Mouse (Mus musculus): Measurements from ENCODE around the gene Enox1.

The Enox1 gene

GRCm38 (mm10) chr14:77197414-77197915 is 40.9 kb downstream of the Enox1 start:
- no peak for DNase-seq

DNA sequence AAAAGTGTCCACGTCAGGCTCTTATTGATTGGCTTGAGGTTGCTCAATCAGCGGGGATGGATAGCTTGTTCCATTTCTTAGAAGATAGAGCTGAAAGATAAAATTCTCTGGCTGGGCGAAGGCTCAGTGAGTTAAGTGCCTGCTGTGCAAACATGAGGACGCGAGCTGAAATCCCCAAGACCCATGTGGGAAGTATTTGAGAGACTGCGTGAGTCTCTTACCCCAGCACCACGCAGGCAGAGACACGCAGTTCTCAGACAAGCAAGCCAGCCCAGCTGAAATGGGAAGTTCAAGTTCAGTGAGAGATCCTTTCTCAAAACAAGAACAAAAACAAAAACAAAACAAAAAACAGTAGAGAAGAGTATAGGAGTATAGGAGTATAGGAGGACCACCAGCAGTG is 54.3 kb downstream of the Enox1 start:
- DNase-seq, result no peak

- DNase-seq, result no peak
Observed at GRCm38 (mm10) chr14:77213210-77213609, 56.6 kb downstream of the Enox1 start.

GRCm38 (mm10) chr14:77214848-77215247 is 58.3 kb downstream of the Enox1 start:
- no peak for DNase-seq

DNA sequence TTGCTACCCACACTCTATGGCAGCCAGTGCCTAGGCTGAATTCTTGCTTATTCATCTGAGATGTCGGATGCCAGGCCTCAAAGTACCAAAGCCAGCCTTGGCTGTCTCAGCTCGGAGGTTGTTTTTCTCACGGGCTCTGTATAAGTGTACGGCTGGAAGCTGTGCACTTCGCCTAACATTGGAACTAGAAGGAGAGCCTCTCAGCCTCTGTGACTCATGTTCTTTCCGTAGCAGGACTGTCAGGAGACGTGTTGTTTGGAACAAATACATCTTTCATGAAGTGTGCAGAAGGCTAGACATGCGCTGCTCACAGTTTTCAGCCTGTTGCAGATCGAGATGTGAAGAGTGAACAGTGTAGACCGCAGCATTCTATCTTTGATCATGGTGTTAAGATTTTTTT is 68.8 kb downstream of the Enox1 start:
- DNase-seq, result no peak

DNA sequence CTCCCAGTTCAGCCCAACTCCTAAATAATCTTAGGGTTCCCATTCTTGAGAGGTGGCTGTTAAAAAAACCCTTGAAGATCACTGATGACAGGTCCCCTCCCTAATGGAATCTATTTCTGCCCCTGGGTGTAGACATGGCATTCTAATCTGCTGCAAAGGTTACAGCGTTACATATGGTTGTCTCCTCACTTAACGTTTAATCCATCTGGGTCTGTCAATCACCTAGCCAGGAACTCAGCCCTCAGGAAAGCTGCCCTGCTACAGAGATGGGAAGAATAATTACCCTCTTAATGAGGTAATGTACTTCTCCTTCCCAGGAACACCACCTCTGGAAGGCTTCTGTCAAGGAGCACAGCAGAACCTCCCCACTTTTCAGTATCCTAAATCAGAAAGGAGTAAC is 82.2 kb downstream of the Enox1 start:
- no peak for DNase-seq

- DNase-seq, result no peak
Observed at GRCm38 (mm10) chr14:77239360-77239759, 82.8 kb downstream of the Enox1 start.

DNA sequence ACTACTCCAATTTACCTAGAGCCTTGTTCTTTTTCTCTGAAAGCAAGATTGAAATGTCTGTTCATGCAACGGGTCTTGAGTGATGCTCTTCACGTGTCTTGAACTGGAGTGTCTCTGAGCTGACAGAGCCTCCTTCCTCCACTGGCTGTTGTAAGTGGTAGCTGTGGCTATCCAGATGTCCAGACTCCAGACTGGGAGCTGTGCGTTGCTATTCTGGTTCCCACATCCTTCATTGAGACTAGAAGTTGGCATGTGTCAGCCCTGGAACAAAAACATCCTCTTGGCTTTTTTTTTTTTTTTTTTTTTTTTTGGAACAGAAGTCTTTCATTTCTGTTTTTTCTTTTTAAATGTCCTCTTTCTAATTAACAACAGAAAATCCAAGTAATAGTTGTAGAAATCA is 90.4 kb downstream of the Enox1 start:
- DNase-seq, result no peak

DNA sequence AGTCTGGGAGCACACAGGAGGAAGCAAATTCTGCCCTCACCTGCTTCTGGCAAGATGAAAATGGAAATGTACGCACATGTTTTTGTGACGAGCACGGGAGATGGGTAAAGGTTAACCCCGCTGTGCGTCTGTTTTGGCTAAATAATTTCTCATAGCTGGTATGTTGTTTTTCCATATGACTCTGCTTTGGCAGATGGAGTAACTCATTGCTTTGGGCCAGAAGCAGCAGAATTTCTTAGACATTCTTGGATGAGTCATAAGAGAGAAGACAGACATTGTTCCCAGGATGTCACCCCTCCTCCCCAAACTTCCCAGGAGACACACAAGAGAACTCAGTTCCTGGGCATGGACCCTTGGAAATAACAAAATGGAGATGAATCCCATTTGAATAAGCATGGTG is 91.9 kb downstream of the Enox1 start:
- DNase-seq, result no peak

DNA sequence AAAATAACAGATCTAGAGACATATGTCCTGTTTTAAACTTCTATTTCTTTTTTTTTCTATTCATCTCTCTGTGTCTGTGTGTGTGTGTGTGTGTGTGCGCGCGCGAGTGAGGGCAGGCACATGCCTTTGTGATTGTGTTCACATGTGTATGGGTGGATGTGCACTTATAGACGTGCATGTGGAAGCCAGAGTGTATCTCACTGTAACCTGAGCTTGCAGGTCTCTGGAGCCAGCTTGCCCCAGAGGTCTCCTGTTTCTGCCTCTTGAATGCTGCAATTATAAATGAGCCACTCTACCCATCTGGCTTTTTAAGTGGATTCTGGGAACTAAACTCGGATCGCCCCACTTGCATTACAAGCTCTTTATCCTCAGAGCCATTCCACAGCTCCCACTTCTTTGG is 92.4 kb downstream of the Enox1 start:
- no peak for DNase-seq

- no peak for DNase-seq
Observed at GRCm38 (mm10) chr14:77250652-77251238, 94.2 kb downstream of the Enox1 start.

- no peak for DNase-seq
Observed at GRCm38 (mm10) chr14:77255201-77255600, 98.6 kb downstream of the Enox1 start.

DNA sequence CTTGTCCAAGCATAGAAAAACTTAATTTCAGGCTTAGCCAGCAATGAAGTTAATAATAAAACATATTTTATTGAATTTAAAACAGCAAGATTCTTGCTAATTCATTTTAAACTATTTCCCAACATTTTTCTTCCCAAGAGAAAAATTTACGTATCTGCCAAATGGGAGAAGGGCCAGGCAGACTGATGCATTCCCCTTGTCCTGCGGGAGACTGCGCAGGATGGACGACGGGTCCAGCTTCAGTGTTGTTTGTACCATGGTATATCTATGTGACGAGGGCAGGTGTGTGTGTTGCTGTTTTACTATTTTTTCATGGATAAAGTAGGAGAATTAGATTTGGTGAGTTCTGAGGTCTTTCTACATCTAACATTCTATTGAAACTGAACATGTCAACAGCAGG is 99.1 kb downstream of the Enox1 start:
- no peak for DNase-seq

DNA sequence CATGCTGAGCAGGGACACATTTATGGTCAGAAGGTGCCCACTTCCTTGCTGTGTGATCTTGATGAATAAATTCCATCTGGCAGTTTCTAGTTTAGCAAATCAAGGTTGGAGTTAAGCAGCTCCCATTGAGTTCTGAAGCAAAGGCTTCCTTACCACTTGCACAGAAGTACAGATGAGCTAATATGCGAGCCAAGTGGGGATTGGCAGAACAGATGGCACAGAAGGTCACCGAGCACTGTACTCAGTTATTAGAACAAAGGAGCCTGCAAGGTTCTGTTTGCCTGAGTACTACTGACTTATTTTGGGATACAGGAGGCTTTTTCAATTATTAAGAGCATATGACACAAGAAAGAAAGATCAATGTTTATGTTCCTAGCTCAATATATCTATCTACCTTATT is 100.4 kb downstream of the Enox1 start:
- no peak for DNase-seq

GRCm38 (mm10) chr14:77257461-77257860 is 100.9 kb downstream of the Enox1 start:
- DNase-seq, result no peak

- no peak for DNase-seq
Observed at GRCm38 (mm10) chr14:77258186-77258585, 101.6 kb downstream of the Enox1 start.

DNA sequence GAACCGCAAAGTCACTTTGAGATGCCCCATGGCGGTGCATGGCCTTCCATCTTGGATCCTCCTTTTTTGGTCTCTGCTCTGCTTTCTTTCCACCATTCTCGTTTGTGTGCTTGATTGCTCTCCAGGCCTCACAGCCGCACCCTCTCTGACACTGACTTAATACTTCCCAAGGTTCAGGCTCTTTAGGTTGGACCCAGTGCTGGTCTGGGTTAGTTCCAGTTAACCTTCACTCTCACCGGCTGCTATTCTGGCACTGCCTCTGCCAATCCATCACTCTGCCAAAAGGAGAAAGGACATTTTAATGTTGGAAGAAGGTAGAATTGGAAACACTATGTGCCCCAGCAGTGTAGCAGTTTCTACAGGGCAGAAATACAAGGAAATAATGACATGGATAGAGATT is 103.1 kb downstream of the Enox1 start:
- DNase-seq, result peak; percentile 23

GRCm38 (mm10) chr14:77260107-77260506 is 103.5 kb downstream of the Enox1 start:
- no peak for DNase-seq

- no peak for DNase-seq
Observed at GRCm38 (mm10) chr14:77266805-77267771, 110.5 kb downstream of the Enox1 start.

DNA sequence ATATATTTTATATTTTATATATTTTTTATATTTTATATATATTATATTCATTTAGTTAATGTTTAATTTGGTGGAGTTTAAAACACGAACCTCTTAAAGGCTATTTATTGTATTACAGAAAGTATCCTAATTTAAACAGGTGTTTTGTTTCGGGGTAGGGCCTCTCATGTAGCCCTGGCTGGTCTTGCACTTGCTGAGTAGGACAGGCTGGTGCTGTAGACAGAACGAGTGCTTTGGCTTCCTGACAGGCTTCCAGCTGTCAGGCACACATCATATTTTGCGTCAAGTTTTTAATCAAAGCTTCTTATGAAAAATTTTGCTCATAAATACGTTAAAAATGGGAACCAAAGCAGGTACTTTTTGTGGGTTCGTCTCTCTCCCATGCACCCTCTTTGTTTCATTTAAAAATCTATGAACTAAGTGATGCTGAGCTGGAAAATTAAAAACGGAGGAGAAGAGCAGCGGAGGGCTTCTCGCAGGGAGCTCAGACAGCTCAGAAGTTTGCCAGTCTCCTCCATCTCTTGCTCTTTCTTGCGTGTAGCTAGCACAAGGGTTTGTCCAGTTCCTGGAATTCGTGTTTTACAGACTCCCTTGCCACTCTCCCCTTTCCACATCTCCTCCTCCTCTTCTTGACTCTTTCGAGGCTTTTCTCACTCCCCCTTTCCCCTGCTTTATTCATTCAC is 115.8 kb downstream of the Enox1 start:
- no peak for DNase-seq

DNA sequence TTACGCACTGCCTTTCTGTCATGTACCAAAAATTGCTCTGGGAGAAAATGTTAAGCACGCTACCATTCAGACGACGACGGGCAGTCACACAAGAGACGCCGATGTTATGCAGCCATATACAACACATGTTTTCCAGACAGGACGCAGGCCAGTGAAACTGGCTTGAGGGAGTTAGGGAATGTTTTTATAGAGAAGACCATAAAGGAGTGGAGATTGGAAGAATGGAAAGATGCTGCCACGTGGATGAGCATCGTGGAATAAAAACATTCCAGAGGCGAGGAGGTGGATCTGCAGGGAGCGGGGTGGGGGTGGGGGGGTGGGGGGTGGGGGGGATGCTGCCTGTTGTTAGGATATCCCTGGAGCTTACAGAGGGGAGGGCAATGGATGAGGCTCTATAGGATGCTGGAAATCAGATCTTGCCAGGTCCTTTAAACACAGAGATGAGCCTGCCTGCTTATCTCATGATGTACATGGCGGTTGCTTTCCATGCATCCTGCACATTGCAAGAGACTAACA is 116.4 kb downstream of the Enox1 start:
- no peak for DNase-seq

- no peak for DNase-seq
Observed at GRCm38 (mm10) chr14:77273721-77274120, 117.2 kb downstream of the Enox1 start.

GRCm38 (mm10) chr14:77275607-77276006 is 119.0 kb downstream of the Enox1 start:
- no peak for DNase-seq

Data from kidney, adult 9 months (tissue).